Mouse (Mus musculus) hindlimb bud, embryonic 11.5 days (tissue): ENCODE results near the gene Igbp1b.

Experiments used
- DNase-seq: peaks from one replicate; pipeline ENCODE4 v3.0.0-alpha.2; 2012; ENCODE audit warnings: low read depth, low spot score; ENCODE audit errors: extremely low spot score

Igbp1b gene

DNA sequence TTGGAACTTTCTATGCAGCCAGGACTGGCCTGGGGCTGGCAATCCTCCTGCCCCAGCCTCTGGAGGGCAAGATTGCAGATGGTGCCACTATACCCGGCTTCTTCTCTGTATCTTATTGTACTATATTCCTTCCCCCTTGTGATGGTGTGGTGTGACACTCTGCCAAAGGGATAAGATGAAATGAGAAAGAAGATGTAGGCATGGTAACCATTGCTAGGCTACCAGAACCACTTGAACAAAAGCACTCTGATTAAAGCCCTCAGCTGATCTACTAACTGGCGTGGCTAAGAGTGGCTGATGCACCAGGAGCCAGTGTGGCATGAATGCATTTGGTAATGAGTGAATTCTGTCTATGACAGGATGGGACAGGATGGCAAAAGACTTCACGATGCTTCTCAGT, at the start of gene Igbp1b:
Gene Igbp1b, minus strand, starts transcription at position 29 of the 400 bp plus-strand sequence.
- no peak for DNase-seq

DNA sequence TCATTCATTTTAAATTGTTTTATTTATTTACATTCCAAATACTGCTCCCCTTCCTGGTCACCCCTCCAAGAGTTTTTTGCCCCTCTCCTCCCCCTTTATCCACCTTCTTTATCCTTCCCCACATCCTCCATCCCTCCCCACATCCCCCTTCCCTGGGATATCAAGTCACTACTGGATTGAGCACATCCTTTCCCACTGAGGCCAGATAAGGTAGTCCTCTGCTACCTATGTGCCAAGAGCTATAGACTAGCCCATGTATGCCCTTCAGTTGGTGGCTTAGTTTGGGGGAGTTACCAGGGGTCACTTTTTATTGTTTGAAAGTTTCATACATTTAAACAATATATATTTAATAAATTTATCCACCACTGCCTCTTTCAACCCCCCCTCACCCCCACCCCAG, 24.6 kb upstream of the Igbp1b start:
- no peak for DNase-seq

- no peak for DNase-seq
Measured at GRCm38 (mm10) chr6:138672704-138673141, 14.4 kb upstream of the Igbp1b start.

- DNase-seq: no peak
Measured at GRCm38 (mm10) chr6:138665416-138665815, 7.1 kb upstream of the Igbp1b start.

- DNase-seq: no peak
Measured at GRCm38 (mm10) chr6:138645604-138646003, 12.7 kb downstream of the Igbp1b start.

GRCm38 (mm10) chr6:138639351-138639750, 19.0 kb downstream of the Igbp1b start:
- no peak for DNase-seq

- DNase-seq: no peak
Measured at GRCm38 (mm10) chr6:138620786-138621185, 37.6 kb downstream of the Igbp1b start.

GRCm38 (mm10) chr6:138618396-138618795, 39.9 kb downstream of the Igbp1b start:
- DNase-seq: no peak
